Mouse (Mus musculus) stomach, embryonic 16.5 days (tissue): ENCODE measurements around the gene Mylk2. TPM values are rescaled to one million over a fixed set of nuclear protein-coding genes. Genes with fewer than 3 reads are reported as not detected.

ENCODE experiments used
- ATAC-seq: fragments of 200-750 bp; cut with Nextera tagmentation; 2 replicates; pipeline ENCODE4 v1.8.0; 2017; ENCODE audit warnings: moderate number of reproducible peaks, moderate TSS enrichment; ENCODE audit not compliant: insufficient read depth, low FRiP score
- H3K27ac ChIP-seq: fragments of 300-500 bp; sonication (generic); 2 replicates; pipeline ENCODE4 v1.5.1; 2014; ENCODE audit warnings: low read length
- H3K27me3 ChIP-seq: fragments of 300-500 bp; sonication (generic); 2 replicates; pipeline ENCODE4 v1.6.1; 2014; ENCODE audit warnings: low read length, control low read depth, mixed read lengths; ENCODE audit not compliant: control insufficient read depth, insufficient read depth
- H3K36me3 ChIP-seq: fragments of 300-500 bp; sonication (generic); 2 replicates; pipeline ENCODE4 v1.6.1; 2014; ENCODE audit warnings: low read length; ENCODE audit not compliant: control insufficient read depth, insufficient read depth
- H3K4me1 ChIP-seq: fragments of 300-500 bp; sonication (generic); 2 replicates; pipeline ENCODE4 v1.6.1; 2014; ENCODE audit warnings: low read length, control low read depth, mixed read lengths; ENCODE audit not compliant: control insufficient read depth, insufficient read depth
- H3K4me2 ChIP-seq: fragments of 300-500 bp; sonication (generic); 2 replicates; pipeline ENCODE4 v1.6.1; 2014; ENCODE audit warnings: low read depth, low read length, mixed read lengths
- H3K4me3 ChIP-seq: fragments of 300-500 bp; sonication (generic); replicated peaks from 2 replicates; pipeline ENCODE4 v1.5.1; 2014; ENCODE audit warnings: mild to moderate bottlenecking, low read length
- H3K9ac ChIP-seq: fragments of 300-500 bp; sonication (generic); 2 replicates; pipeline ENCODE4 v1.6.1; 2014; ENCODE audit warnings: low read length
- H3K9me3 ChIP-seq: fragments of 300-500 bp; sonication (generic); replicated peaks from 2 replicates; pipeline ENCODE4 v1.6.1; 2016; ENCODE audit warnings: low read length, control low read depth; ENCODE audit not compliant: control insufficient read depth
- WGBS: fragments of 180-500 bp; shearing (Covaris S2); extraction: QIAGEN DNeasy Blood & Tissue Kit; methylation state at CpG from one replicate; pipeline ENCODE4 v1.1.7; 2014; 5-methylcytosine and 5-hydroxymethylcytosine counted together
- polyA plus RNA-seq: library from polyadenylated mRNA; unstranded; fragments of >200 nt; fragmentation: Nextera tagmentation; extraction: Ambion mirVana; gene quantifications from 2 replicates; pipeline ENCODE4 v1.2.1, GENCODE M21; 2015

Gene Mylk2
- polyA plus RNA-seq, 1 experiment from 2014 or later: 1.8 TPM

GRCm38 (mm10) chr2:152947098-152947497, 35.9 kb downstream of the Mylk2 start:
- WGBS: 28% methylated on average over 7 of the region's 7 CpGs
- H3K9me3 ChIP-seq: no peaks in the 10 kb centered on the region

GRCm38 (mm10) chr2:152948438-152949020, 37.4 kb downstream of the Mylk2 start:
- no peaks in the 10 kb centered on the region for H3K9me3 ChIP-seq
- ATAC-seq: no peak
- WGBS: 80% methylated on average over 5 of the region's 5 CpGs
- no peak overlapping the region for H3K27ac ChIP-seq
- no peak overlapping the region for H3K4me2 ChIP-seq
- peaks cover 5% of the 10 kb centered on the region; the same call in 1 of the 2 replicates for H3K4me1 ChIP-seq
- H3K9ac ChIP-seq: no peak overlapping the region
- H3K36me3 ChIP-seq: no peaks in the 10 kb centered on the region
- H3K27me3 ChIP-seq: peaks cover 57% of the 10 kb centered on the region
- no peak overlapping the region for H3K4me3 ChIP-seq

More at GRCm38 (mm10) chr2:152947098-152947497, 35.9 kb downstream of the Mylk2 start:
- Histone ChIP-seq H3K27me3 (peaks cover 64% of the 10 kb centered on the region), H3K9ac (no peak overlapping the region), H3K27ac (no peak overlapping the region), H3K36me3 (no peaks in the 10 kb centered on the region), H3K4me2 (no peak overlapping the region), H3K4me3 (no peak overlapping the region), H3K4me1 (peaks cover 14% of the 10 kb centered on the region; the same call in 1 of the 2 replicates)
- no peak for ATAC-seq

- Histone ChIP-seq H3K9me3 (no peaks in the 10 kb centered on the region), H3K9ac (no peak overlapping the region), H3K4me1 (0 out of 2 replicates have a peak, but pooled peaks cover 4% of the 10 kb centered on the region), H3K4me3 (no peak overlapping the region), H3K27ac (no peak overlapping the region), H3K36me3 (no peaks in the 10 kb centered on the region), H3K4me2 (peak overlapping the region; percentile 74), H3K27me3 (peaks cover 39% of the 10 kb centered on the region)
- 41% methylated on average over 11 of the region's 11 CpGs for WGBS
- no peak for ATAC-seq
Measured at GRCm38 (mm10) chr2:152950358-152951064, 39.4 kb downstream of the Mylk2 start.

GRCm38 (mm10) chr2:152951065-152951849, 40.1 kb downstream of the Mylk2 start, which contains the start of gene Dusp15:
TSS of gene Dusp15 (minus strand) at chr2:152951698.
- Histone ChIP-seq H3K4me3 (peak within 1 kb of the TSS; percentile 51), H3K9ac (peak within 1 kb of the TSS; percentile 60), H3K36me3 (no peaks in the 10 kb centered on the region), H3K4me1 (0 out of 2 replicates have a peak, but pooled peaks cover 4% of the 10 kb centered on the region), H3K9me3 (no peaks in the 10 kb centered on the region), H3K27me3 (peaks cover 32% of the 10 kb centered on the region), H3K27ac (no peak within 1 kb of the TSS), H3K4me2 (peak within 1 kb of the TSS; percentile 74)
- under 1% methylated on average over 50 of the region's 54 CpGs for WGBS
- peak; percentile 57; the same call in 1 of the 2 replicates for ATAC-seq

GRCm38 (mm10) chr2:152951850-152952720, 40.9 kb downstream of the Mylk2 start:
- H3K36me3 ChIP-seq: no peaks in the 10 kb centered on the region
- H3K4me3 ChIP-seq: peak overlapping the region; percentile 51
- no peak overlapping the region for H3K27ac ChIP-seq
- peak overlapping the region; percentile 74 for H3K4me2 ChIP-seq
- peak overlapping the region; percentile 60; the same call in 1 of the 2 replicates for H3K9ac ChIP-seq
- H3K27me3 ChIP-seq: peaks cover 31% of the 10 kb centered on the region
- 0 out of 2 replicates have a peak, but pooled peaks cover 4% of the 10 kb centered on the region for H3K4me1 ChIP-seq
- WGBS: 15% methylated on average over 13 of the region's 13 CpGs
- H3K9me3 ChIP-seq: no peaks in the 10 kb centered on the region
- ATAC-seq: peak; percentile 11; the same call in 1 of the 2 replicates

GRCm38 (mm10) chr2:152958116-152958515, 47.0 kb downstream of the Mylk2 start:
- H3K36me3 ChIP-seq: no peaks in the 10 kb centered on the region
- H3K27ac ChIP-seq: no peak overlapping the region

GRCm38 (mm10) chr2:152962091-152962793, 51.1 kb downstream of the Mylk2 start, which contains the start of gene Ttll9:
TSS of gene Ttll9 (plus strand) at chr2:152962485.
- Histone ChIP-seq H3K9ac (peak within 1 kb of the TSS; percentile 57), H3K27me3 (no peaks in the 10 kb centered on the region; the same call in 1 of the 2 replicates), H3K4me3 (peak within 1 kb of the TSS; percentile 49), H3K36me3 (no peaks in the 10 kb centered on the region), H3K4me1 (no peaks in the 10 kb centered on the region), H3K9me3 (no peaks in the 10 kb centered on the region), H3K4me2 (peak within 1 kb of the TSS; percentile 87), H3K27ac (no peak within 1 kb of the TSS)
- 1% methylated on average over 34 of the region's 34 CpGs for WGBS
- peak; percentile 87 for ATAC-seq

More at GRCm38 (mm10) chr2:152958116-152958515, 47.0 kb downstream of the Mylk2 start:
- no peak overlapping the region for H3K4me2 ChIP-seq
- H3K4me3 ChIP-seq: no peak overlapping the region
- H3K9ac ChIP-seq: no peak overlapping the region
- no peaks in the 10 kb centered on the region for H3K9me3 ChIP-seq
- no peak for ATAC-seq
- H3K4me1 ChIP-seq: no peaks in the 10 kb centered on the region
- H3K27me3 ChIP-seq: no peaks in the 10 kb centered on the region; the same call in none of the 2 replicates
- WGBS: 70% methylated on average over 3 of the region's 3 CpGs

- Histone ChIP-seq H3K9me3 (no peaks in the 10 kb centered on the region), H3K4me2 (no peak overlapping the region), H3K27me3 (no peaks in the 10 kb centered on the region), H3K36me3 (no peaks in the 10 kb centered on the region), H3K4me3 (no peak overlapping the region), H3K4me1 (no peaks in the 10 kb centered on the region), H3K27ac (no peak overlapping the region), H3K9ac (no peak overlapping the region)
- ATAC-seq: no peak
- WGBS: 57% methylated on average over 4 of the region's 4 CpGs
Measured at GRCm38 (mm10) chr2:152965555-152965954, 54.4 kb downstream of the Mylk2 start.
